Mouse (Mus musculus) MEL (cell line): ENCODE measurements at regions not wholly inside any gene's neighbourhood (a gene's known extent, or its start where the extent isn't known, plus 50 kb on each side); places are given as distances from the start of the nearest gene placed in this dataset.

Experiments used
- DNase-seq: peaks from one replicate; pipeline ENCODE4 v3.0.0; 2011; ENCODE audit warnings: low read depth, low spot score
- H3K27ac ChIP-seq: 2 replicates; pipeline ENCODE4 v1.5.1; 2012; ENCODE audit warnings: low read depth, mild to moderate bottlenecking, control low read depth, low read length, moderate library complexity; ENCODE audit not compliant: control insufficient read depth
- H3K27me3 ChIP-seq, 2 experiments: fragments of 150-350 bp in 1 of 2; sonication (generic) in 1 of 2; 2 replicates each; pipeline ENCODE4 v1.6.1; 2012; ENCODE audit warnings: low read length in 2 of 2, mild to moderate bottlenecking in 2 of 2, improper control_type of control experiment in 1 of 2, moderate library complexity in 1 of 2; ENCODE audit not compliant: insufficient read depth in 2 of 2, control insufficient read depth in 1 of 2
- H3K36me3 ChIP-seq, 2 experiments: 2 replicates each; pipeline ENCODE4 v1.6.1; 2012 to 2014; ENCODE audit warnings: low read length in 2 of 2, improper control_type of control experiment in 1 of 2, inconsistent platforms in 1 of 2, mild to moderate bottlenecking in 1 of 2; ENCODE audit not compliant: insufficient read depth in 2 of 2, control insufficient read depth in 1 of 2
- H3K4me1 ChIP-seq, 2 experiments: fragments of 150-350 bp in 1 of 2; sonication (generic) in 1 of 2; 2 replicates each; pipeline ENCODE4 v1.6.1; 2012; ENCODE audit warnings: low read length in 2 of 2, improper control_type of control experiment in 1 of 2, mild to moderate bottlenecking in 1 of 2; ENCODE audit not compliant: insufficient read depth in 2 of 2, control insufficient read depth in 1 of 2
- H3K4me3 ChIP-seq, 2 experiments: fragments of 150-350 bp in 1 of 2; sonication (generic) in 1 of 2; 2 replicates each; pipeline ENCODE4 v1.5.1; 2012; ENCODE audit warnings: low read depth in 2 of 2, low read length in 2 of 2, mild to moderate bottlenecking in 2 of 2, moderate library complexity in 2 of 2, control low read depth in 1 of 2, improper control_type of control experiment in 1 of 2; ENCODE audit not compliant: control insufficient read depth in 1 of 2, insufficient read depth in 1 of 2
- H3K79me2 ChIP-seq: 2 replicates; pipeline ENCODE4 v1.6.1; 2012; ENCODE audit warnings: mild to moderate bottlenecking, low read length, moderate library complexity; ENCODE audit not compliant: control insufficient read depth, poor library complexity, insufficient read depth
- H3K9ac ChIP-seq: 2 replicates; pipeline ENCODE4 v1.6.1; 2012; ENCODE audit warnings: low read depth, mild to moderate bottlenecking, control low read depth, low read length, moderate library complexity; ENCODE audit not compliant: control insufficient read depth, poor library complexity, severe bottlenecking
- H3K9me3 ChIP-seq: fragments of 150-350 bp; sonication (generic); replicated peaks from 2 replicates; pipeline ENCODE4 v1.6.1; 2012; ENCODE audit warnings: mild to moderate bottlenecking, low read length, improper control_type of control experiment, moderate library complexity; ENCODE audit not compliant: insufficient read depth
- CHD1 ChIP-seq: IDR thresholded peaks from 2 replicates; pipeline ENCODE4 v1.6.1; 2012; ENCODE audit warnings: low read depth, mild to moderate bottlenecking, inconsistent platforms, low read length, improper control_type of control experiment
- CHD2 ChIP-seq: IDR thresholded peaks from 2 replicates; pipeline ENCODE4 v1.6.1; 2011; ENCODE audit warnings: low read length, improper control_type of control experiment
- CTCF ChIP-seq, 3 experiments: IDR thresholded peaks in 2 of 3; conservative IDR thresholded peaks in 1 of 3; 2 replicates each; pipeline ENCODE4 v1.5.1; 2011 to 2012; ENCODE audit warnings: low read length in 3 of 3, low read depth in 2 of 3, mild to moderate bottlenecking in 2 of 3, improper control_type of control experiment in 1 of 3, inconsistent platforms in 1 of 3, mixed read lengths in 1 of 3, moderate library complexity in 1 of 3; ENCODE audit not compliant: control insufficient read depth in 1 of 3, insufficient read depth in 1 of 3, poor library complexity in 1 of 3, severe bottlenecking in 1 of 3
- ELF1 ChIP-seq: IDR thresholded peaks from 2 replicates; pipeline ENCODE4 v1.6.1; 2014; ENCODE audit warnings: low read depth, mild to moderate bottlenecking, inconsistent platforms, low read length, improper control_type of control experiment, moderate library complexity
- EP300 ChIP-seq, 2 experiments: IDR thresholded peaks; 2 replicates each; pipeline ENCODE4 v1.6.1; 2011; ENCODE audit warnings: improper control_type of control experiment in 2 of 2, low read length in 2 of 2, low read depth in 1 of 2, mild to moderate bottlenecking in 1 of 2
- ETS1 ChIP-seq: IDR thresholded peaks from 2 replicates; pipeline ENCODE4 v1.6.1; 2012; ENCODE audit warnings: low read depth, mild to moderate bottlenecking, inconsistent platforms, low read length, improper control_type of control experiment, moderate library complexity
- HCFC1 ChIP-seq: IDR thresholded peaks from 2 replicates; pipeline ENCODE4 v1.6.1; 2012; ENCODE audit warnings: low read depth, mild to moderate bottlenecking, inconsistent platforms, low read length, improper control_type of control experiment, moderate library complexity
- JUND ChIP-seq: IDR thresholded peaks from 2 replicates; pipeline ENCODE4 v1.6.1; 2011; ENCODE audit warnings: low read depth, mild to moderate bottlenecking, improper control_type of control experiment, low read length
- KAT2A ChIP-seq: conservative IDR thresholded peaks from 2 replicates; pipeline ENCODE4 v1.6.1; 2012; ENCODE audit warnings: low read depth, low read length, improper control_type of control experiment, inconsistent platforms
- MAX ChIP-seq: IDR thresholded peaks from 2 replicates; pipeline ENCODE4 v1.6.1; 2011; ENCODE audit warnings: low read length, improper control_type of control experiment
- MEF2A ChIP-seq: IDR thresholded peaks from 2 replicates; pipeline ENCODE4 v1.6.1; 2014; ENCODE audit warnings: low read depth, mild to moderate bottlenecking, inconsistent platforms, low read length, improper control_type of control experiment; ENCODE audit not compliant: poor library complexity, insufficient replicate concordance, severe bottlenecking; ENCODE audit errors: extremely low read depth
- MXI1 ChIP-seq: IDR thresholded peaks from 2 replicates; pipeline ENCODE4 v1.6.1; 2011; ENCODE audit warnings: mild to moderate bottlenecking, low read depth, low read length, improper control_type of control experiment
- MYB ChIP-seq: IDR thresholded peaks from 2 replicates; pipeline ENCODE4 v1.6.1; 2011; ENCODE audit warnings: mild to moderate bottlenecking, low read depth, low read length, improper control_type of control experiment
- NELFE ChIP-seq: IDR thresholded peaks from 2 replicates; pipeline ENCODE4 v1.6.1; 2011; ENCODE audit warnings: low read depth, low read length, improper control_type of control experiment
- NRF1 ChIP-seq: IDR thresholded peaks from 2 replicates; pipeline ENCODE4 v1.6.1; 2014; ENCODE audit warnings: low read depth, mild to moderate bottlenecking, inconsistent platforms, low read length, improper control_type of control experiment, moderate library complexity; ENCODE audit not compliant: poor library complexity, insufficient read depth, severe bottlenecking
- POLR2A ChIP-seq, 2 experiments: IDR thresholded peaks; 2 replicates each; pipeline ENCODE4 v1.6.1; 2011 to 2012; ENCODE audit warnings: low read length in 2 of 2, mild to moderate bottlenecking in 2 of 2, control low read depth in 1 of 2, improper control_type of control experiment in 1 of 2, low read depth in 1 of 2, moderate library complexity in 1 of 2; ENCODE audit not compliant: control insufficient read depth in 1 of 2, insufficient read depth in 1 of 2, poor library complexity in 1 of 2
- POLR2AphosphoS5 ChIP-seq: IDR thresholded peaks from 2 replicates; pipeline ENCODE4 v1.6.1; 2012; ENCODE audit warnings: low read depth, borderline replicate concordance, mild to moderate bottlenecking, inconsistent platforms, low read length, moderate library complexity, mixed read lengths
- RCOR1 ChIP-seq: IDR thresholded peaks from 2 replicates; pipeline ENCODE4 v1.6.1; 2012; ENCODE audit warnings: low read depth, mild to moderate bottlenecking, inconsistent platforms, low read length, improper control_type of control experiment
- TBP ChIP-seq: IDR thresholded peaks from 2 replicates; pipeline ENCODE4 v1.8.0; 2011; ENCODE audit warnings: low read depth, low read length, improper control_type of control experiment
- TCF12 ChIP-seq: IDR thresholded peaks from 2 replicates; pipeline ENCODE4 v1.6.1; 2014; ENCODE audit warnings: low read depth, mild to moderate bottlenecking, inconsistent platforms, low read length, improper control_type of control experiment, moderate library complexity
- UBTF ChIP-seq: IDR thresholded peaks from 2 replicates; pipeline ENCODE4 v1.6.1; 2012; ENCODE audit warnings: low read depth, mild to moderate bottlenecking, inconsistent platforms, low read length, improper control_type of control experiment, moderate library complexity, borderline replicate concordance; ENCODE audit not compliant: insufficient read depth
- USF1 ChIP-seq: IDR thresholded peaks from 2 replicates; pipeline ENCODE4 v1.6.1; 2014; ENCODE audit warnings: low read depth, mild to moderate bottlenecking, inconsistent platforms, low read length, improper control_type of control experiment, moderate library complexity
- USF2 ChIP-seq, 2 experiments: IDR thresholded peaks; 2 replicates each; pipeline ENCODE4 v1.6.1; 2011 to 2012; ENCODE audit warnings: improper control_type of control experiment in 2 of 2, low read length in 2 of 2, borderline replicate concordance in 1 of 2, inconsistent platforms in 1 of 2, low read depth in 1 of 2, mild to moderate bottlenecking in 1 of 2; ENCODE audit not compliant: insufficient read depth in 1 of 2
- ZMIZ1 ChIP-seq: IDR thresholded peaks from 2 replicates; pipeline ENCODE4 v1.6.1; 2012; ENCODE audit warnings: low read depth, mild to moderate bottlenecking, inconsistent platforms, low read length, improper control_type of control experiment, moderate library complexity
- ZNF384 ChIP-seq: IDR thresholded peaks from 2 replicates; pipeline ENCODE4 v1.6.1; 2012; ENCODE audit warnings: low read depth, mild to moderate bottlenecking, inconsistent platforms, low read length, improper control_type of control experiment

GRCm38 (mm10) chr7:115379600-115379999 lies 636.1 kb downstream of the Insc start:
- no peak for DNase-seq
- H3K9me3 ChIP-seq = no peaks in the 10 kb centered on the region
- H3K36me3 ChIP-seq = no peaks in the 10 kb centered on the region
- TF ChIP-seq CHD1 (no peak), NELFE (no peak), ZNF384 (no peak), ELF1 (no peak), MXI1 (no peak), MEF2A (no peak), MYB (no peak), POLR2A (IDR thresholded peaks at IDR 0.05; ENCODE audit: control insufficient read depth in 1 of 2, insufficient read depth in 1 of 2, low read depth in 1 of 2, low read length in 2 of 2, poor library complexity in 1 of 2) (no peak), ZMIZ1 (no peak), JUND (no peak)
- no peaks in the 10 kb centered on the region for H3K27me3 ChIP-seq
- no peak overlapping the region for H3K9ac ChIP-seq
- H3K27ac ChIP-seq = no peak overlapping the region
- H3K4me3 ChIP-seq = no peak overlapping the region
- no peaks in the 10 kb centered on the region for H3K79me2 ChIP-seq
- no peaks in the 10 kb centered on the region for H3K4me1 ChIP-seq

- TF ChIP-seq CHD2 (no peak), POLR2AphosphoS5 (no peak), KAT2A (no peak), MYB (no peak), EP300 (IDR thresholded peaks at IDR 0.05; ENCODE audit: low read depth in 1 of 2, low read length in 2 of 2) (no peak), ZMIZ1 (no peak), RCOR1 (no peak), ELF1 (no peak)
- Histone ChIP-seq H3K9ac (no peak overlapping the region), H3K9me3 (no peaks in the 10 kb centered on the region), H3K27me3 (no peaks in the 10 kb centered on the region), H3K4me1 (no peaks in the 10 kb centered on the region), H3K27ac (no peak overlapping the region), H3K36me3 (no peaks in the 10 kb centered on the region), H3K4me3 (no peak overlapping the region), H3K79me2 (no peaks in the 10 kb centered on the region)
- DNase-seq = no peak
Measured at GRCm38 (mm10) chr7:115380989-115381610, 637.6 kb downstream of the Insc start.

GRCm38 (mm10) chr7:115382876-115383275 lies 639.4 kb downstream of the Insc start:
- Histone ChIP-seq H3K27ac (no peak overlapping the region), H3K27me3 (no peaks in the 10 kb centered on the region), H3K9ac (no peak overlapping the region), H3K4me3 (no peak overlapping the region), H3K4me1 (no peaks in the 10 kb centered on the region), H3K9me3 (no peaks in the 10 kb centered on the region), H3K36me3 (no peaks in the 10 kb centered on the region), H3K79me2 (no peaks in the 10 kb centered on the region)
- TF ChIP-seq ELF1 (no peak), CHD1 (no peak), TBP (no peak), USF2 (IDR thresholded peaks at IDR 0.05; ENCODE audit: borderline replicate concordance in 1 of 2, insufficient read depth in 1 of 2, low read depth in 1 of 2, low read length in 2 of 2) (no peak), EP300 (IDR thresholded peaks at IDR 0.05; ENCODE audit: low read depth in 1 of 2, low read length in 2 of 2) (no peak), HCFC1 (no peak), CHD2 (no peak), ETS1 (no peak), NRF1 (no peak), CTCF (IDR thresholded peaks at IDR 0.05 in 2 of 3, conservative IDR thresholded peaks at IDR 0.05 in 1 of 3; ENCODE audit: control insufficient read depth in 1 of 3, insufficient read depth in 1 of 3, low read depth in 2 of 3, low read length in 3 of 3, poor library complexity in 1 of 3, severe bottlenecking in 1 of 3) (no peak), TCF12 (no peak), MAX (no peak), UBTF (no peak), MYB (no peak), USF1 (no peak), RCOR1 (no peak)
- DNase-seq = no peak
